Mouse (Mus musculus) macrophage (primary cell): ENCODE results near the gene Ten1. TPM values are rescaled to one million over a fixed set of nuclear protein-coding genes. Genes with fewer than 3 reads are reported as not detected.

Source experiments
- polyA plus RNA-seq: library from polyadenylated mRNA; stranded (reverse); fragments of 250-400 nt; gene quantifications from 3 replicates; pipeline ENCODE4 v1.2.4, GENCODE M21; 2018; ENCODE audit warnings: inconsistent platforms

Gene Ten1
- polyA plus RNA-seq, 1 experiment from 2014 or later: 35.1 TPM

Other genes starting within 250 kb of the Ten1 start
- gene Itgb4, start 224.1 kb upstream of the Ten1 start, polyA plus RNA-seq: not detected in 3 replicates
- gene Galk1, start 186.1 kb upstream of the Ten1 start, polyA plus RNA-seq: 7.6 to 30.8 TPM (median 14.0 TPM) in 3 replicates
- 470 to 740 TPM (median 693 TPM) in 3 replicates for gene H3f3b, start 170.9 kb upstream of the Ten1 start, polyA plus RNA-seq
- gene Unk, start 168.5 kb upstream of the Ten1 start, polyA plus RNA-seq: 12.2 to 20.0 TPM (median 19.4 TPM) in 3 replicates
- 10.9 to 18.9 TPM (median 16.8 TPM) in 3 replicates for gene Unc13d, start 120.9 kb upstream of the Ten1 start, polyA plus RNA-seq
- 130 to 281 TPM (median 182 TPM) in 3 replicates for gene Wbp2, start 111.9 kb upstream of the Ten1 start, polyA plus RNA-seq
- 9.4 to 36.9 TPM (median 26.2 TPM) in 3 replicates for gene Trim47, start 71.6 kb upstream of the Ten1 start, polyA plus RNA-seq
- gene Trim65, start 67.7 kb upstream of the Ten1 start, polyA plus RNA-seq: 12.2 to 14.3 TPM (median 12.8 TPM) in 3 replicates
- 13.6 to 25.3 TPM (median 20.3 TPM) in 3 replicates for gene Mrpl38, start 60.0 kb upstream of the Ten1 start, polyA plus RNA-seq
- gene Fbf1, start 30.7 kb upstream of the Ten1 start, polyA plus RNA-seq: 13.2 to 15.0 TPM (median 14.6 TPM) in 3 replicates
- 52.6 to 66.6 TPM (median 52.9 TPM) in 3 replicates for gene Acox1, start 190 bp downstream of the Ten1 start, polyA plus RNA-seq
- not detected in 3 replicates for gene Evpl, start 39.2 kb downstream of the Ten1 start, polyA plus RNA-seq
- gene Srp68, start 75.4 kb downstream of the Ten1 start, polyA plus RNA-seq: 50.2 to 71.9 TPM (median 56.6 TPM) in 3 replicates
- gene Galr2, start 82.1 kb downstream of the Ten1 start, polyA plus RNA-seq: not detected in 3 replicates
- 22.2 to 30.5 TPM (median 26.9 TPM) in 3 replicates for gene Exoc7, start 108.4 kb downstream of the Ten1 start, polyA plus RNA-seq
- not detected in 3 replicates for gene Foxj1, start 136.5 kb downstream of the Ten1 start, polyA plus RNA-seq
- gene Rnf157, start 214.2 kb downstream of the Ten1 start, polyA plus RNA-seq: 12.1 to 23.4 TPM (median 14.0 TPM) in 3 replicates
- 18.0 to 34.4 TPM (median 27.5 TPM) in 3 replicates for gene Ubald2, start 235.2 kb downstream of the Ten1 start, polyA plus RNA-seq